3 mouse cellular contexts compared by ENCODE assay signal in the genomic region with DNA sequence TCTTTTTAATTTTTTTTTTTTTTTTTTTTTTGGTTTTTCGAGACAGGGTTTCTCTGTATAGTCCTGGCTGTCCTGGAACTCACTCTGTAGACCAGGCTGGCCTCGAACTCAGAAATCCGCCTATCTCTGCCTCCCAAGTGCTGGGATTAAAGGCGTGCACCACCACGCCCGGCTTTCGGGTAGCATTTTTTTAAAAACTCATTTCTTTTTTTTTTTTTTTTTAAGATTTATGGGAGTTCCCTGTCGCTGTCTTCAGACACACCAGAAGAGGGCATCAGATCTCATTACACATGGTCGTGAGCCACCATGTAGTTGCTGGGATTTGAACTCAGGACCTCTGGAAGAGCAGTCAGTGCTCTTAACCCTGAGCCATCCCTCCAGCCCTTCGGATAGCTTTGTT.
TF ChIP-seq lines count a peak whose summit lies in the region.

No protein-coding gene starts in this region.

TF ChIP-seq in CH12.LX, 34 proteins besides CTCF, POLR2A, EP300 and RAD21:
- TF ChIP-seq ZNF384 (IDR thresholded peaks at IDR 0.05; ENCODE audit: low read depth, low read length), result peak; percentile 57

TF ChIP-seq in ES-E14, 5 proteins besides CTCF, POLR2A, EP300 and RAD21:
- TF ChIP-seq ZNF384 (IDR thresholded peaks at IDR 0.05; ENCODE audit: low read depth, low read length), result 0 out of 2 replicates have a peak, but pooled peaks have one; percentile 59

TF ChIP-seq in MEL, 35 proteins besides CTCF, POLR2A, EP300 and RAD21:
- peak; percentile 52 for TF ChIP-seq ZNF384 (IDR thresholded peaks at IDR 0.05; ENCODE audit: low read depth, low read length)
